Mouse (Mus musculus): ENCODE results near the gene Scamp1.

The Scamp1 gene

GRCm38 (mm10) chr13:94178401-94179040, 107.1 kb downstream of the Scamp1 start:
- DNase-seq (ENCODE audit: low read depth, low spot score) = no peak

DNA sequence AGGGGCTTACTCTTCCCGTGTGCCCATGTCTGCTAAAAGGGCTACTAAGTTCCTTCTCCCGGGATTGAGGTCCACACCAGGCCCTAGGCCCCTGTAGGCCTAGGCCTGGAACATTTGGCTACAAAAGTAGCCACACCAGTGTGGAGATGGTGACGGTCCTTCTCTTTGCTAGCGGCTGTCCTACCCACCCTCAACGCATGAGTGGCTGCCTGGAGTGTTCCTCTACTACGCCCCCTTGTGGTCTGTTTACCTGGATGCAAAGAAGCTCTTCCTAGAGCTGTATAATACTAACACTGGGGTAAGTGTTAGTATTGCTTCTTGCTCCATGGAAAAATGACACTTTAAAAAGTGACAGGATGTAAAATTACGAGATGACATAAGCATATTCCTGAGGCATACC, 108.5 kb downstream of the Scamp1 start:
- peak; percentile 25 for DNase-seq (ENCODE audit: low read depth, low spot score)

GRCm38 (mm10) chr13:94175379-94176050, 110.1 kb downstream of the Scamp1 start:
- no peak for DNase-seq (ENCODE audit: low read depth, low spot score)

DNA sequence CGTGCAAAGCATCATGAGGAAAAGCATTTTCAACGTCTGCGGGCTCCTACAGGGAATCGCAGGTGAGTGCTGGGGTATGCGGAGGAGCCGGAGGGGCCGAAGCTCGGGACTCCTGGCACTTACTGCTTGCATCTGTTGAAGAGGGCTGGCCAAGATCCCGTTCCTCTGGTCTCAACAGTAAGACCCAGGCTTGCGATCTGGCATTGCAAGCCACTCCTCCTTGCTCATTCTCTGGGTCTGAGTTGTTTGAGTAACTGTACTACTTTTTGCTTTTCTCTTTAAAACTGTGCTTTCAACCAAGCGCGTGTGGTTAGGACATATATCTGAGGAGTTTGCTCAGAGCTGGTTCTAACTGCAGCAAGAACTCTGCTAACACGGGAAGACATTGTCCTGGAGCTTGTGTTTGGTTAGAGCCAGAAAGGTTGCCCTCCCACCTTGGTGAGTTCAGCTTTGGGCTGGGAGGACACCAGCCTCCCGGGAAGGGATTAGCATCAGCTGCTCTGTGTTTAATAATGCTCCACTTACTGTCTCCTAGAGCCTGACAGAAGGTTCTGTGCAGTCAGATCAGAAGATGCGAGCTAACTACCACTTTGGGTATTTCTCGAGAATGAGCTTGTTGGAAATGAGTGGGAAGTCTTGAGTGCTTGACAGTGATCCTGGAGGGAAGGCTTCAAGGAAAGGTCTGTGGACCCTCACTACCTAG, 110.9 kb downstream of the Scamp1 start:
- no peak for DNase-seq (ENCODE audit: low read depth, low spot score)

DNA sequence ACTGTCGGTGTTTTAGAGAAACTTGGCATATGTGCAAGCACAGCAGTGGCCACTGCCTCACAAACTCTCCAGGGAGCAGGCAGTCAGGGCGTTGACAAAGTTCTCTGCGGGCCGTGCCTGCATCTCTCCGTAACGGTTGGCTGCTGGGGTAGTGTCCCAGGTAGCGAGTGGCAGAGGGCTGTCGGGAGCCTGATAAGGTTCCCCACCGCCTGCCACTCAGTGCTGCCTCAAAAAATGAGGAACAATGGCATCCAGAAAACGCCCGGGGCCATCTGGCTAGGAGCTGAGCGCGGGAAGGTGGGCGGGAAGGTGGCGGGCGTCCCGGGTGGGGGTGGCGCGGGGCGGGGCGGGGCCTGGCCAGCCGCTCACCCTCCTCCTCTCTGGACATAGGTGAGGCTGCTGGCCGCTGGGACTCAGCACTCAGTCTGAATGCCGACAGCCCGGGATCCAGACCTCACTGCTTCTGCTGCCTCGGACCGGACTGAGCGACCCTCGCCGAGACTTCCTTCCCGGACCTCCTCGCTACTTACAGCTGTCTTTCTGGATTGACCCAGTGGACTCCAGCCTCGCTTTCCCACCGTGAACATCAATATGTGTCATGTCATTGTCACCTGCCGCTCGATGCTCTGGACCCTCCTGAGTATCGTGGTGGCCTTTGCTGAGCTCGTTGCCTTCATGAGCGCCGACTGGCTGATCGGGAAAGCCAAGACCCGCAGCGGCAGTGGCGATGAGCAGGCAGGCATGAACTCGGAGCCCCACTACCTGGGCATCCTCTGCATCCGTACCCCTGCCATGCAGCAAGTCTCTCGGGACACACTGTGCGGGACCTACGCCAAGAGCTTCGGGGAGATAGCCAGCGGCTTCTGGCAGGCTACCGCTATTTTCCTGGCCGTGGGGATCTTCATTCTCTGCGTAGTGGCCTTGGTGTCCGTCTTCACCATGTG, 111.8 kb downstream of the Scamp1 start:
- no peak for DNase-seq (ENCODE audit: low read depth, low spot score)

DNA sequence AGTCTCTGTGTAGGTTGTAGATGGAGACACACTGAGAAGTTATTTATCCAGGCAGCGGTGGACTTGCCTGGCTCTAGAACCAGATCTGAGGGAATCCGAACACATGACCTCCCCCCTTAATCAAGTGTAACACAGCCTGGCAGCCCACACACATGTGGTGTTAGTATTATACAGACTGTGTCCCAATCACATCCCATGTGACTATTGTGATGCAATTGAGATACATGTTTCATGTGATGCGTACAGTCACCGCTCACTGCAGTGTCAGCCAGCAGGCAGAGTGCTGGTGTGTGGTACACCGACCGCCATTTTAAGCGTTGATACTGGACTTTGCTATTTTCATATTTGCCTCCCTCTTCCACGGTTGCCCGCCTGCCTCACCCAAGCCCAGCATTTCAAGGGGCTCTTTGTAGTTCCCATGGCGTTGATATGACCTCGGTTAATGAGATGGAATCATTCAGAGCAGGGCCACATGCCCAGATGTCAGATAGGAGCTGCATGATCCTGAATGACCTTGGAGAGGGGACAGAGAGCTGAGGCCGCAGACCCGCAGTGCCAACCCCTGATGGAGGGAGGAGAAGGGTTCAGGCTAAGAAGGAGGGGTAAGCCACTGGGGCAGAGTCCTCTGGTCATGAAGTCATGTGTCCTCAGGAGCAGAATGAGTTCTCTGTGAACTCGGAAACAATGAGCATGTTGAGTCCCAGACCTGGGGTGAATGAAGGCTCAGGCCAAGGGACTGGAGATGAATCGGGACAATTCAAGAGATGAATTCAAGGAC, 112.9 kb downstream of the Scamp1 start:
- DNase-seq (ENCODE audit: low read depth, low spot score) = no peak

- DNase-seq (ENCODE audit: low read depth, low spot score) = no peak
Observed at GRCm38 (mm10) chr13:94171612-94172011, 114.0 kb downstream of the Scamp1 start.

- DNase-seq (ENCODE audit: low read depth, low spot score) = no peak
Observed at GRCm38 (mm10) chr13:94169325-94169916, 116.2 kb downstream of the Scamp1 start.

DNA sequence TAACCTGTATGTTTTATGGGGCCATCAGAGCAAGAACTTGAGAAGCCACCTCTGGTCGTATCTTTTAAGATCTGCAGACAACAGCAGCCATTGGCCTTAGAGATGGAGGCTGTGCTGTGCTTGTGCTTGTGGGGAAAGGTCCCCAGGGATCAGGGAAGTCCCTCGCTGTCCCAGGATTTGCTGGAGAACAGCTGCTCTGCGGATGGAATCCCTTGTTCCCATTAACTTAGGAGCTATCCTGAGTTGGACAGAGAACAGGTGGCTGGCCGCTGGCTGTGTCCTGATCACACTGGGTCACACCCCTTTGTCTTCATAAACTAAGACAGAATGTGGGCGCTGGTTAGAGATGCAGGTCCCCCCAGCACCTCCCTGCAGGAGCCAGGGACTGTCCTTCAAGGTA, 117.3 kb downstream of the Scamp1 start:
- no peak for DNase-seq (ENCODE audit: low read depth, low spot score)

GRCm38 (mm10) chr13:94164501-94164900, 121.2 kb downstream of the Scamp1 start:
- DNase-seq (ENCODE audit: low read depth, low spot score) = no peak

DNA sequence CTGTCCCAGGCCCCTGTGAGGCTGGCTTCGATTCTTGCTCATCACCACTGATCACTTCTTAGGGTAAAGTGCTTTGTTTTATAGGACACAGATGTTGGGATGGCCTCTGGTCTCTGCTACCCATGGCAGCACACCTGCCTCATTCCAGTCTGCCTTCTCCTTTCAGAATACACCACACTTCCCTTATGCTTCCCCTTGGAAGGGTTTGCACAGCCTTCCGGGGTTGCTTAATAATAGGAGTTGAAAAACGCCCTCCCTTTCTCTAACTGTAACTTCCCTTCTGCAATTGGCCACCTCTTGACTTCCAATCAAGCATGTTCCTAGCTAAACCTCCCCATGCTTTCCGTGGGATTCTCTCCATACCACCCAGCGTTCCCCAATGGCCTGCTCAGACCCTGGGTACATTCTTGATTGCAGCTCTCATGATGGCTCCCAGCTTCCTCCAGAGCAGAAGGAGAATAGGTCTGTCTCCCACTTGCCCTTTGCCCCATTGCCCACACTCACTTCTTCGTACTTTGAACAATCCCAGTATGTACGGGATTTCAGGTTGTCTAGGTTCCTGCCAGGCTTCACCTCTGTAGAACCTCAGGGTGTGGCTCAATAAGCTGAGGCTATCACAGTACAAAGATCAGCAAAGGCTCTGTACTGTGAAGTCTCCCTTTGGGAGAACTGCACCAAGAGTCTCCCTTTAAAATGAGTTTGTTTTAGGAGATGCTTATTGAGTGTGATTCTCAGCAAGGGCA, 126.0 kb downstream of the Scamp1 start:
- DNase-seq (ENCODE audit: low read depth, low spot score) = no peak

DNA sequence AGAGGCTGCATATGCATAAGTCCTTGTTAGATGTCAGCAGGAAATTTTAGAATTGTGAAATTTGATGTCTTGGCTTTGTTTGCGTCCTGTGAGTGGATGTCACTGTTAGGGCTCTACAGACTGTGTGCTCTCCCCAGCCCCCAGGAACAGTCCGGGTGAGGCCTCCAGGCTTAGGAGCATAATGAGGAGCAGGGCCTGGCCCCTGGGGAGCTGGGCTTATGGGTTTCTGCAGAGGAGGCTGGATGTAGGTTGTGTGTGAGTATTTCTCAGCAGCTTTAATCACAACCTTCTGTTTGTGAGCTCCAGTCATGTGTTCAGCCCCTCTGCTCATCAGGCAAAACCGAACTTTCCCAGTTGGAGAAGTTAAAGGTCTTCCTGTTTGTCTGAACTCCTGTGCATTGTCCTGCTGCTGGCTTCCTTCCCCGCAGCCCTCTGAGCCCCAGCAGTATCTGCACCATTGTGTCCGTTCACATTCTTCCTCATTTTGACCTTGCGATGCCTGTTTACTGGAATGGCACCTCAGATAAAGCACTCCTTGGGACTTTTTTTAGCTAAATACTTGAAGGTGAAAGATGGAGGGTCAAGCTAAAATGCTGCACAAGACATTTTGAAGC, 126.7 kb downstream of the Scamp1 start:
- no peak for DNase-seq (ENCODE audit: low read depth, low spot score)

DNA sequence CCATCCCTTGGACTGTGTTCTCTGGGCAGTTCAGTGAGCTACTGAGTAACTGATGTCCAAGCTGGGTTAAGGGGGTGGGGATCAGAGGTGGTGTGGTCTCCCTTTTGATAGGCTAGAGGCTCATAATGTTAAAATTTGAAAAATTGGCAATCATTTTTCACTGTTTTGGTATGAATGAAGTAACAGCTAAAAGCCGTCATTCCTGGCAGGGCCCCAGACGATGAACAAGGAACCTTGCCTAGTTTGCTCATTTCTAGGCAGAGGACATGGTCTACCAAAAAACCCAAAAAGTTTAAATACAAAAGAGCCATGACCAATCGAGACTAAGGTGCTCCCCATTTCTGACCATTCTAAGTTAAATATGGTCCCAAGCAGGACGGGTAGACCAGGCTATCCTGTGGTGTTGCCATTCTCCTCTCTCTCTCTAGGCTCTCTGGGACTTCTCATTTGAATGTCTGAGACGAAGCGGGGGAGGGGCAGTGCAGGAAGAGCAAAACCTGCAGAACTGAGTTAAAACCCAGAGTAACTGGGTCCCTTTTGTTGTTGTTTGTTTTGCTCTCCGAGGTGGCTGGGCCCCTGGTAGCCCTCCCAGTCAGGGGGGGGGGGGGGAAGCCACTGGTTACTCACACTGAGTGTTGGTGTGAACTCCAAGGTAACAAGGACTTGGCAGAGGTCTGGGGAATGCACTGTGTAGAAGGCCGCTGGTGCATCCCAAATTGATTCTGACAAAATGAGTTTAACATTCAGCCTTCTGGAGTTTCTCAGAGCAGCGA, 129.8 kb downstream of the Scamp1 start:
- DNase-seq (ENCODE audit: low read depth, low spot score) = no peak

- DNase-seq (ENCODE audit: low read depth, low spot score) = no peak
Observed at GRCm38 (mm10) chr13:94154512-94155296, 131.0 kb downstream of the Scamp1 start.

GRCm38 (mm10) chr13:94153658-94154057, 132.0 kb downstream of the Scamp1 start:
- DNase-seq (ENCODE audit: low read depth, low spot score) = no peak

DNA sequence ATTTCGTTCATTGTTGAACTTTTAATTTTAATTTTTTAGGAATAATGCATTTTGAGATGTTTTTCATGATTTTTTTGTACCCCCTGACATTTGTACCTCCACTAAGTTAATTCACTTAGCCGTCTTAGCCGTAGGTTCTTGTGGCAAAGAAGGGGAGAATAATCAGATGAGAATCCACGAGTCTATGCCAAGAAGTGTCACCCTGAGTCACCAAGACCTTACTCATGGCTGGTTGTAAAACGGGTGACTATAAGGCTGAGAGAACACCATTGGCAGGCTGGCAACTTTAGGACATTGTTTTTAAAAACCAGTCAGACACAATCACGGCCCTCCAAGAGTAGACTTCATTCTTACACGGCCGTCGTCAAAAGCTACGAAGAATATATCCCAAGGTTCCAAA, 132.8 kb downstream of the Scamp1 start:
- no peak for DNase-seq (ENCODE audit: low read depth, low spot score)

Measured in A20 (cell line).